Mouse (Mus musculus) limb, embryonic 10.5 days (tissue): ENCODE data around the gene Map3k1. TPM values are rescaled to one million over a fixed set of nuclear protein-coding genes. Genes with fewer than 3 reads are reported as not detected.

ENCODE experiments used
- DNase-seq: peaks from one replicate; pipeline ENCODE4 v3.0.0-alpha.2; 2017; ENCODE audit warnings: low spot score
- H3K27ac ChIP-seq: fragments of 300-500 bp; sonication (generic); 2 replicates; pipeline ENCODE4 v1.5.1; 2016; ENCODE audit warnings: mild to moderate bottlenecking
- H3K27me3 ChIP-seq: fragments of 300-500 bp; sonication (generic); 2 replicates; pipeline ENCODE4 v1.6.1; 2016; ENCODE audit warnings: low read depth, mild to moderate bottlenecking; ENCODE audit not compliant: poor library complexity, severe bottlenecking
- H3K36me3 ChIP-seq: fragments of 300-500 bp; sonication (generic); 2 replicates; pipeline ENCODE4 v1.6.1; 2016; ENCODE audit warnings: mild to moderate bottlenecking, moderate library complexity
- H3K4me1 ChIP-seq: fragments of 300-500 bp; sonication (generic); 2 replicates; pipeline ENCODE4 v1.6.1; 2016
- H3K4me3 ChIP-seq: fragments of 300-500 bp; sonication (generic); 2 replicates; pipeline ENCODE4 v1.5.1; 2016; ENCODE audit warnings: mild to moderate bottlenecking, moderate library complexity
- H3K9me3 ChIP-seq: fragments of 300-500 bp; sonication (generic); replicated peaks from 2 replicates; pipeline ENCODE4 v1.6.1; 2016; ENCODE audit warnings: mild to moderate bottlenecking
- WGBS: fragments of 180-500 bp; shearing (Covaris S2); methylation state at CpG from one replicate; pipeline ENCODE4 v1.1.7; 2016; 5-methylcytosine and 5-hydroxymethylcytosine counted together
- polyA plus RNA-seq: library from polyadenylated mRNA; unstranded; fragments of >200 nt; fragmentation: Nextera tagmentation; extraction: Ambion mirVana; gene quantifications from 2 replicates; pipeline ENCODE4 v1.2.1, GENCODE M21; 2016

Gene Map3k1
- polyA plus RNA-seq, 1 experiment from 2014 or later, result 15.6 TPM

DNA sequence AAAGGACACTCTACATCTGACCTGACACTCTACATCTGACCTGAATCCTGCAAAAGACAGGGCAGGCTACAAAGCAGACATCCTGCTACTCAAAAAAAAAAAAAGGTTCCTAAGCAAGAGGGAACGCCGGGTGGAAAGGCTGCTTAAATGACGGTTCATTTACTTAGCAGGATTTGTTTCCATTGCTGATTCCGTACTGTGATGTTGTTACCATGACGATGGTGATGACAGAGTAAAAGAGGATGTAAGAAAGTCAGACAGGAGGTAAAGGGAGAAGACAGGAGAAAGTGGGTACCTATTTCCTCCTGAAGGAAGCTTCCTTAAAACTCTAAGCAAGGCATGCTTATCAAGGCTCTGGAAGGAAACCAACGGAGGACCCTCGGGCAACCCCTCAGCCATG is 31.6 kb downstream of the Map3k1 start:
- no peak overlapping the region for H3K4me3 ChIP-seq
- H3K27me3 ChIP-seq, result no peaks in the 10 kb centered on the region
- no peak overlapping the region for H3K27ac ChIP-seq
- 79% methylated on average over 7 of the region's 7 CpGs for WGBS
- 0 out of 2 replicates have a peak, but pooled peaks cover 13% of the 10 kb centered on the region for H3K4me1 ChIP-seq
- H3K36me3 ChIP-seq, result peaks cover 41% of the 10 kb centered on the region
- no peaks in the 10 kb centered on the region for H3K9me3 ChIP-seq
- no peak for DNase-seq

DNA sequence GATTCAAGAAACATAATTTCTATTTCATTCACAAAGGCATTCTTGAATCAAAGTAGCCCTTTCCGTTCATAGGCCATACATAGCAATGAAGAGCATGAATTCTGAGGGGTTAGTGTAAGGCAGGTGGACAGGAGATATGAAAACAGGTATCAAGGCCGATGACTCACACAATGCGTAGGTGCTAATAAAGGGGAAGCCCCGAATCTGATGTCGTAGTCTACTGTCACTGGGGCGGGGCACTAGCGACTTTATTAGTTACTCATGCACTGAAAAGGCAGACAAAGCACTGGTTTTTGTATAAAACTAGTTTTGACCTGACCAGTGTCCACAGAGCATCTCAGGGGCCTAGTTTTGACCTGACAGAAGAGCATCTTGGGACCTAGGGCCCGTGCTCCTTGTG is 36.7 kb downstream of the Map3k1 start:
- Histone ChIP-seq H3K27me3 (no peaks in the 10 kb centered on the region), H3K27ac (no peak overlapping the region), H3K36me3 (peaks cover 83% of the 10 kb centered on the region), H3K9me3 (no peaks in the 10 kb centered on the region), H3K4me3 (no peak overlapping the region), H3K4me1 (no peaks in the 10 kb centered on the region)
- WGBS, result 95% methylated on average over 8 of the region's 8 CpGs
- DNase-seq, result no peak

DNA sequence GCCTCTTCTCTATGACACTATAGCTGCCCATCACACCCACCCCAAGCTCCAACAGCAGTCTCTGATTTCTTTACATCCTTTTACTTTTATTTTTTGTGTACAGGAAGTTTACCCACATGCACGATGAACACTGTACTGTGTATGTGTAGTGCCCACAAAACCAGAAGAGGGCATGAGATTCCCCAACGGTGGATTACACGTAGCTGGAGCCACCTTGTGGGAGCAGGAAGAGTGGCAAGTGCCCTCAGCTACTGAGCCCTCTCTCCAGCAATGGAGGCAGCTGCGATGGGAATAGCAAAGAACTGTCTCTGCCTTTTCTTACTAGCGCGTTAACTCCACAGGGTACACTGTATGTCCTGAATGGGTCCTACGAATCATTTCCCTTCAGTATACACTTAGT is 37.6 kb downstream of the Map3k1 start:
- Histone ChIP-seq H3K27me3 (no peaks in the 10 kb centered on the region), H3K4me3 (no peak overlapping the region), H3K27ac (no peak overlapping the region), H3K4me1 (no peaks in the 10 kb centered on the region), H3K36me3 (peaks cover 92% of the 10 kb centered on the region), H3K9me3 (no peaks in the 10 kb centered on the region)
- no peak for DNase-seq
- WGBS, result 67% methylated on average over 7 of the region's 7 CpGs

DNA sequence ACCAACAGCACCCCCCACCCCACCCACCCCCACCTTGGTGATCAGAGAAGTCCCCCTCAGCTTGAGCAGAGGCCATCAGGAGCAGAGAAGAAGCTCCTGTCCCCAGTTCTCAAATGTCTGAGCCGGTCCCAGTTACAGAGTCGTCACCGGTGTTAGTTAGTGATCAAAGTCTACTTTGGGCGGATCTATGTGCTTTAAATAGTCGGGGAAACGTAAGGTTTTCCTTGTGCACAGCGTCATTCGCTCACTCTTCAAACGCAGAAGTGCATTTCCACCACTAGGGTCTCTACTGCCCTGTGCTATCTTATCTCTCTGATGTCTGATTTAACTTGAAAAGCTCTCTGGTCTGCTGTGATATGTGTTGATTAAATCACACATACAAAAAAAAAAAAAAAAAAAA is 38.0 kb downstream of the Map3k1 start:
- H3K4me1 ChIP-seq, result no peaks in the 10 kb centered on the region
- no peaks in the 10 kb centered on the region for H3K27me3 ChIP-seq
- H3K4me3 ChIP-seq, result no peak overlapping the region
- WGBS, result 94% methylated on average over 9 of the region's 9 CpGs
- DNase-seq, result no peak
- no peak overlapping the region for H3K27ac ChIP-seq
- H3K36me3 ChIP-seq, result peaks cover 94% of the 10 kb centered on the region
- no peaks in the 10 kb centered on the region for H3K9me3 ChIP-seq

DNA sequence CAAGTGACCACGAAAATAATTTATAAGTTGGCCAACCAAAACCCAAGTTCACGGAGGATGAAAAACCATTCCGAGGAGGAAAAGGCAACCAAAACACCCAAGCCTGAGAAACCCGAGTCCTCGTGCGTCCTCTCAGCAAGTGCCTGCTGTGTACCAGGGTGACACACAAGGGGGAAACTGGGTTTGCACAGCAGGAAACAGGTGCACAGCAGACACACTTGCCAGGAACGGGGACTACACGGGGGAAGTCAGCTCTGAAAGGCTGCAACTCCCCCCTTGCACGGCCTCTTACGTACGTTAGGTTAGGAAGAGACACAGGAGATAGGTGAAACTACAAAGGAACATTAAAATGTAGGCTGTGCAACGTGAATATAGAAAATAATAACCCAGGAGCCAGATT is 46.3 kb downstream of the Map3k1 start:
- WGBS, result 96% methylated on average over 12 of the region's 12 CpGs
- DNase-seq, result no peak
- peaks cover 99% of the 10 kb centered on the region for H3K36me3 ChIP-seq

DNA sequence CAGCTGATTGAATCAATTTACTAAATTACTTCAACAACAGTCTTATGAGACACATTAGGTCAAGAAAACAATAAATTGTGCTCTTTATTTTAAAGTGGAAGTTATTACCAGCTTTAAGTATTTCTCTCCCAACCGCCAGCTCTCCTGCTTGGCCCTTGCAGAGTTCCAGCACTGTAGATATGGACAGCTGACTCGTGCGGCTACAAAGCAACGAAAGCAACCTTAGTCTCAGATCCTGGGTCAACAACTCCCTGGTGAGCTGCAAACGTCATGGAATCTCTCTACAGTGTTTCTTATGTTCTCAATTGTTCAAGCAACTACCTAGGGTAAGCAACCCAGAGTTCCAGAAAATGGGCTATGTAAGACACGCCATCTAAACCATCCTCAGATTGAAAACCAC is 51.8 kb downstream of the Map3k1 start:
- H3K27ac ChIP-seq, result no peak overlapping the region
- no peaks in the 10 kb centered on the region for H3K4me1 ChIP-seq
- WGBS, result 96% methylated on average over 6 of the region's 6 CpGs
- H3K36me3 ChIP-seq, result peaks cover 99% of the 10 kb centered on the region
- H3K9me3 ChIP-seq, result no peaks in the 10 kb centered on the region
- no peak overlapping the region for H3K4me3 ChIP-seq
- no peak for DNase-seq
- H3K27me3 ChIP-seq, result no peaks in the 10 kb centered on the region

More for the DNA sequence above, 46.3 kb downstream of the Map3k1 start:
- Histone ChIP-seq H3K9me3 (no peaks in the 10 kb centered on the region), H3K4me3 (no peak overlapping the region), H3K4me1 (no peaks in the 10 kb centered on the region), H3K27me3 (no peaks in the 10 kb centered on the region), H3K27ac (no peak overlapping the region)

DNA sequence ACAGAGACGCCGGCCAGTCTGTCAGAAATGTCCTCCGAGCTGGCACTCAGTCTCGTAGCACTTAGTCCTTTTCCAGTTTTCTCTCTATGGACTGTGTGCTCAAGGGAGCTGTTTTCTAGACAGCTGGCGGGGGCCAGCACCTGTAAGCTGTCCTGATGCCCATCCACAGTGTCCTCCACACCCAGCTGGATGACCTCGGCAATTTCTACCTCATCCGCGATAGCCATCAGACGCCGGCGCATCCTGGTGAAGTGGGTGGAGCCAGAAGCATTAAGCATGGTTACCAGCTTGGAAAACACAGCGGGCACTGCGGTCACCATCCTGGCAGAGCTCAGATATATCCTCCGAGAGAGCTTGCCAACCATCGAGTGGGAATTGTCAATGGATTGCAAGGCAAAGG is 52.9 kb downstream of the Map3k1 start:
- no peak for DNase-seq
- H3K4me3 ChIP-seq, result no peak overlapping the region
- H3K36me3 ChIP-seq, result peaks cover 99% of the 10 kb centered on the region
- no peak overlapping the region for H3K27ac ChIP-seq
- WGBS, result 98% methylated on average over 15 of the region's 15 CpGs
- no peaks in the 10 kb centered on the region for H3K4me1 ChIP-seq
- H3K9me3 ChIP-seq, result no peaks in the 10 kb centered on the region
- no peaks in the 10 kb centered on the region for H3K27me3 ChIP-seq

DNA sequence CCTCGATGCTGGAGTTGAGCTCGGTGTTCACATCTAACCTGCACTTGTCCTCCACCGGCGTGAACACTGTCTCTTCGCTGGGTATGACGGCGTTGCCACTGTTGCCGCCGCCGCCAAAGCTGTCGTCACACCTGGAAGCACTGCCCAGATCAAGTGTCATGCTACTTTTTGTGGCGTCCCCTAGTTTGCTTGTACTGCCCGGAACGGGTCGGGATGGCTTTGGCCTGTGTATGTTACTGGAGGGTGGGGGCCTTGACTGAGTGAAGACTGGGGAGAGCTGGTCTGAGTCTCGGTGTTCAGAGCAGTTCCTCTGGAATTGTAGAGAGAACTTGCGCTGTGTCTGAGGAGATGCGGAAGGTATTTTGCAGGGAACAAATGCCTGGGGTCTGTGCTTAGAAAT is 53.4 kb downstream of the Map3k1 start:
- H3K27ac ChIP-seq, result no peak overlapping the region
- H3K36me3 ChIP-seq, result peaks cover 99% of the 10 kb centered on the region
- DNase-seq, result no peak
- H3K27me3 ChIP-seq, result no peaks in the 10 kb centered on the region
- no peaks in the 10 kb centered on the region for H3K9me3 ChIP-seq
- no peaks in the 10 kb centered on the region for H3K4me1 ChIP-seq
- WGBS, result 98% methylated on average over 18 of the region's 18 CpGs
- no peak overlapping the region for H3K4me3 ChIP-seq

DNA sequence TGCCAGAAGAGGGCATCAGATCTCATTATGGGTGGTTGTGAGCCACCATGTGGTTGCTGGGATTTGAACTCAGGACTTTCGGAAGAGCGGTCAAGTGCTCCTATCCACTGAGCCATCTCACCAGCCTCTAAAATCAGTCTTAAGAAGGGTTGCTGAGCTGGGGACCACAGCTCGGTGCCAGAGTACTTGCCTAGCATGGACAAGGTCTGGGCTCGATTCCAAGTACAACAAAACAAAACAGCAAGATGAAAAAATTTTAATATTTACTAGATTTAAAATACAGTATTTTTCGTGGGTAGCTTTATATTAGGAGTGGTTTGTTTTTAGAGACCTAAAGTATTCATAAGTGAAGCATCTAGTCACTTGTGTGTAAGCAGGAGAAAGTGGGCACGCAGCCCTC is 55.5 kb downstream of the Map3k1 start:
- Histone ChIP-seq H3K27me3 (no peaks in the 10 kb centered on the region), H3K27ac (no peak overlapping the region), H3K9me3 (no peaks in the 10 kb centered on the region), H3K36me3 (peaks cover 100% of the 10 kb centered on the region), H3K4me1 (no peaks in the 10 kb centered on the region), H3K4me3 (no peak overlapping the region)
- DNase-seq, result no peak
- WGBS, result 97% methylated on average over 6 of the region's 6 CpGs

DNA sequence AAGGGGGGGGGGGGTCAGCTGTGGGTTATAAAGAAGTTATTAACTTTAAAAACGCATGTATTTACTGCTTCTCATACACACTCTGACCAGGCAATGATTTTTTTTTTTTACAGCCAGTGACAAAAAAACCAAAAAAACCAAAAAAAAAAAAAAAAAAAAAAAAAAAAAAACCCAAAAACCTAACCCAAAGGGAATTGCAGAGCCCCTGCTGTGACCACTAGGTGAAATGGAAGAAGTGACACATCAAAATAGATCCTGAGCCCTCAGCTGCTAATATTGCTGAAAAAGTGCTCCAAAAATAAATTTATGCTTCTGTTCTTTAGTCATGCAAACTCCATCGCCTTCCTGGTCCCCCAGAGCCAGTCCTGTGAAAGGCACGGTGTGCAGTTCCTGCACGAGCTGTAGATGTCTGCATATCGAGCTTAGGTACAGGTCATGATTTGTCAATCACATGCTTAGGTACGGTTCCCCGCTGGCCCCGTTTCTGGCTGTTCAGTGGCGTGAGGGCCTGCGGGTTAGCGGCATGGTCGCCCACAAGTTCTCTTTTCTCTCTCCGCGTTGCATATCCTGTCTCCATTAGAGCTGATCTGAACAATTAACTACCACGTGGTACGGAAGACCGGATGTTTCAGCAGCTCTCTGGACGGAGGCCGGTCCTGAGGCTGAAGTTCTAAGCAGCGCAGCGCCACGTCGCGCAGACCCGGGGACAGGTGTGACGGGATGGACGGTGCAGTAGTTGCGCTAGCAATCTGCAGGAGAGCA is 60.3 kb downstream of the Map3k1 start:
- Histone ChIP-seq H3K27me3 (no peaks in the 10 kb centered on the region), H3K36me3 (peaks cover 64% of the 10 kb centered on the region), H3K9me3 (no peaks in the 10 kb centered on the region), H3K27ac (no peak overlapping the region), H3K4me3 (no peak overlapping the region), H3K4me1 (no peaks in the 10 kb centered on the region)
- WGBS, result 94% methylated on average over 28 of the region's 28 CpGs
- no peak for DNase-seq

DNA sequence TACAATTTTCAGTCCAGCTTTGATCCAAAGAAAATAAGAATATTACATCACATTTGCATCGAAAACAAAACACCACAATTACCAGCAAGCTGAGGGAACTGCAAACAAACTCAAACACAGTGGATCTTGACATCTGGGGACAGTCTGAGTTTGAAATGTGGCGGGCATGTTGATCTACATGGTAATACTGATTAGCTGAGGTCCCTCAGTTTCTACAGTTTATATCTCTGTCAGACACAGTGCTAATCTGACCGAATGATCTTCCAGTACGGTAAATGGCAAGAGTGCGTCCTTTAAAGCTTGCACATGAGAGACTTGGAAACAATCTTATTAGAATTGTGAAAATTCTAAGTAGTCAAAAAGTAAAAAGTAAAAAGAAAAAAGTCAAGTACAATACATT is 62.0 kb downstream of the Map3k1 start:
- 95% methylated on average over 5 of the region's 5 CpGs for whole genome bisulfite sequencing
- H3K27me3 ChIP-seq, result no peaks in the 10 kb centered on the region
- H3K9me3 ChIP-seq, result no peaks in the 10 kb centered on the region
- no peak overlapping the region for H3K4me3 ChIP-seq
- no peak overlapping the region for H3K27ac ChIP-seq
- H3K4me1 ChIP-seq, result no peaks in the 10 kb centered on the region
- DNase-seq, result no peak
- peaks cover 47% of the 10 kb centered on the region for H3K36me3 ChIP-seq

DNA sequence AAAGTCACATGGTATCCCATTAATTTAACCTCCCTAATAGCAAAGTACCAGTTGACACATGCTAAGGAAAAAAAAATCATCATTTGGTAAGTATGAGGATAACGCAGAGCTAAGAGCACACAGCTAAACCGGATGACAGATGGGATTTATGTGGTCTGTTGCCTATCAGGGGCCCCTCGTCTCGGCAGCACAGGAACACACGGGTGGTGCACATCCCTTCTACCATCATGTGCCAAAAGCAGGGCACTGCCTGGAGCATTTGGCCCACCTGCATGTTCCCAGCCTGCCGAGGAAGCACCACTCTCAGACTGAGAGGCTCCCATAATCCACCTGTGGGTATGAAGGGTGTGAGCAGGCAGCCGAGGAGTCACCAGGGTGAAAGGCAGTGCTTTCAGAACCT is 63.6 kb downstream of the Map3k1 start:
- Histone ChIP-seq H3K4me3 (no peak overlapping the region), H3K27ac (no peak overlapping the region), H3K27me3 (no peaks in the 10 kb centered on the region), H3K4me1 (no peaks in the 10 kb centered on the region), H3K36me3 (peaks cover 31% of the 10 kb centered on the region), H3K9me3 (no peaks in the 10 kb centered on the region)
- no peak for DNase-seq
- WGBS, result 78% methylated on average over 7 of the region's 7 CpGs

DNA sequence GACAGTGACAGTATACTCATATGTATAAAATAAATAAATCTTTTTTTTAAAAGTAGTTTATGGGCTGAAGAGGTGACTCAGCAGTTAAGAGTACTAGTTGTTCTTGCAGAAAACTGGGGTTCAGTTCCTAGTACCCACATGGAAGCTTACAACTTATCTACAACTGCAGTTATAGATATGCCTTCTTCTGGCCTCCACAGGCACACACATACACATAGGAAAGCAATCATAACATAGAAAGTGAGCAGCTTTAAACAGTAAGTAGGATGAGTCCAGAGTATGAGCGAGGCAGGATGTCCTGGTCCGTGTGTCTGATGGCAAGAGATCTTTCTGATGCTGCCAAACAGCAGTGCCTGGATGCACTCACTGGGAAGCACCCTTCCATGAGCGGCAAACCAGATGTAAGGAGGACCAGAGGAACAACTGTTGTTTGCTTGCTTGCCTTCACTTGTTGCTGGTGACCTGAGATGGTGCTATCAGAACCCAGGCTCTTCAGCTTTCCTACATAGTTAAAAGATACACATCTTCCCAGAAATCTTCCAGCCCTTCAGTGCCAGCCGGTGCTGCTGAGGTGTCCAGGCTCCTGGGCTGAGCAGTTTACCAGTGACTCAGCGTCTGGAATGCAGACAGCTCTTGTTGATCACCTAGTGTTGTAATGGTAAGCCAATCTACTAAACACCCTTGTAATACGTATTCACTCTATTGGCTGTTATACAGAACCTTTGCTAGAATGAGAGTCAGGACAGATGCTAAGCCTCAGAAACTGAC is 64.4 kb downstream of the Map3k1 start:
- Histone ChIP-seq H3K27me3 (no peaks in the 10 kb centered on the region), H3K9me3 (no peaks in the 10 kb centered on the region), H3K4me3 (no peak overlapping the region), H3K27ac (no peak overlapping the region), H3K4me1 (no peaks in the 10 kb centered on the region), H3K36me3 (peaks cover 23% of the 10 kb centered on the region)
- no peak for DNase-seq
- WGBS, result 77% methylated on average over 6 of the region's 6 CpGs
